Mouse (Mus musculus) kidney, adult 2 months (tissue): Measurements from ENCODE around the gene Fignl2. TPM values are rescaled to one million over a fixed set of nuclear protein-coding genes. Genes with fewer than 3 reads are reported as not detected.
A peak's percentile ranks its signal among the peaks of the same experiment; 100 is the strongest.

Source experiments
- DNase-seq: peaks from one replicate; pipeline ENCODE4 v3.0.0; 2021
- H3K27ac ChIP-seq: fragments of 200-500 bp; 2 replicates; pipeline ENCODE4 v1.5.1; 2012; ENCODE audit warnings: low read depth, low read length, control low read depth, inconsistent platforms; ENCODE audit not compliant: insufficient read depth
- H3K27me3 ChIP-seq: fragments of 200-500 bp; replicated peaks from 2 replicates; pipeline ENCODE4 v1.6.1; 2012; ENCODE audit warnings: mild to moderate bottlenecking, moderate library complexity, low read length, inconsistent platforms; ENCODE audit not compliant: control insufficient read depth, insufficient read depth
- H3K36me3 ChIP-seq: fragments of 200-500 bp; 2 replicates; pipeline ENCODE4 v1.6.1; 2012; ENCODE audit warnings: mild to moderate bottlenecking, moderate library complexity, low read length, inconsistent platforms; ENCODE audit not compliant: control insufficient read depth, insufficient read depth
- H3K4me1 ChIP-seq: fragments of 200-500 bp; 2 replicates; pipeline ENCODE4 v1.6.1; 2011; ENCODE audit warnings: low read length; ENCODE audit not compliant: control insufficient read depth, insufficient read depth
- H3K4me3 ChIP-seq: fragments of 200-500 bp; 2 replicates; pipeline ENCODE4 v1.5.1; 2011; ENCODE audit warnings: mild to moderate bottlenecking, low read depth, low read length, control low read depth; ENCODE audit not compliant: insufficient read depth
- CTCF ChIP-seq: fragments of 200-500 bp; conservative IDR thresholded peaks from 2 replicates; pipeline ENCODE4 v1.5.1; 2011; ENCODE audit warnings: low read depth, mild to moderate bottlenecking, control low read depth, low read length, moderate library complexity, mixed read lengths; ENCODE audit not compliant: insufficient read depth, insufficient read length
- POLR2A ChIP-seq: fragments of 200-500 bp; IDR thresholded peaks from one replicate; pipeline ENCODE4 v1.6.1; 2011; ENCODE audit warnings: low read depth, low read length, control low read depth
- WGBS: fragments of 180-500 bp; shearing (Covaris S2); methylation state at CpG from one replicate; pipeline ENCODE4 v1.1.7; 2018; 5-methylcytosine and 5-hydroxymethylcytosine counted together
- polyA plus RNA-seq: library from polyadenylated mRNA; depleted of rRNA; stranded (reverse); fragments of >200 nt; gene quantifications from 2 replicates; pipeline ENCODE4 v1.2.3, GENCODE M21; 2012

The Fignl2 gene
- polyA plus RNA-seq, 1 experiment, result 8.6 TPM

DNA sequence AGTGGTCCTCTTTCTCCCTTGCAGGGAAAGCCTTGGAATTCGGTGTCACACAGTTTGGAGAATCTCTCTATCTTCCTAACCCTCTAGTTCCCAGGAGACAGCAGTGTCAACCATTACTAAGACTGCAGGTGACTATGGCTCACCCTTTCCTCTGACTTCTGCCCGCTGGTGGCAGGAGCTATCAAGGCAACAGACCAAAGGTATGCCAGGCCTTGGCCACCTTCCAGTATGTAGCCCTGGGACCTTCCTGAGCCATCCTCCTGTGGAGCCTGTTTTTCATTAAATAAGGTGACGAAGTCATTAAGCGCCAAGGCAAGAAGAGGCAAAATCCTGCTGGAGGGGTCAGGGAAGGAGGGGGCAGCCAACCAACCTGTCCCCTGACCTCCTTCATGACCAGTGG lies 3.2 kb downstream of the Fignl2 start:
- TF ChIP-seq CTCF (peak; percentile 44), POLR2A (no peak)
- peak overlapping the region; percentile 46; the same call in 1 of the 2 replicates for H3K27ac ChIP-seq
- no peaks in the 10 kb centered on the region for H3K36me3 ChIP-seq
- peaks cover 60% of the 10 kb centered on the region for H3K4me1 ChIP-seq
- peak; percentile 92 for DNase-seq
- WGBS, result 39% methylated on average over 4 of the region's 4 CpGs
- H3K4me3 ChIP-seq, result no peak overlapping the region
- no peaks in the 10 kb centered on the region for H3K27me3 ChIP-seq

- Histone ChIP-seq H3K4me3 (no peak overlapping the region), H3K36me3 (no peaks in the 10 kb centered on the region), H3K27me3 (no peaks in the 10 kb centered on the region), H3K27ac (0 out of 2 replicates have a peak overlapping the region, but pooled peaks have one; percentile 10), H3K4me1 (peaks cover 66% of the 10 kb centered on the region)
- TF ChIP-seq POLR2A (no peak), CTCF (no peak)
- WGBS, result 45% methylated on average over 5 of the region's 5 CpGs
- peak; percentile 54 for DNase-seq
Measured at GRCm38 (mm10) chr15:101074067-101074466, 4.3 kb downstream of the Fignl2 start.

DNA sequence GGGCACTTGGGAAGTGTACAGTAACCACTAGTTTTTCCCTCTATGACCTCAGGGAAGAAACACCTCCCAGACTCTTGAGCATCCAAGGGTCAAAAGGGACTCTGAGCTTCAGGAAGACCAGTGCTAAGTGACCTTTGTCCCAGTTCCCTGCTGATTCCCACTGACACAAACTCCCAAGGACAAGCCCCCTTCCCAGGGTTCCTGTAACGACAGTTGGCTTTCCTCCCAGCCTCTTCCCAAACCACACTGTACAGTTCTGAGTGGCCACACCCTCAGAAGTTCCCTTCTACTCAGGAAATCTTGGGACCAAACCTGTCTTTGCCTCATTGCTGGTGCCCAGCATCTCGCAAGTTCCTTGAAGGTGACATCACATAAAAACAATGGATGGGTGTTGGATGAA lies 5.6 kb downstream of the Fignl2 start:
- Histone ChIP-seq H3K27ac (0 out of 2 replicates have a peak overlapping the region, but pooled peaks have one; percentile 10), H3K27me3 (no peaks in the 10 kb centered on the region), H3K36me3 (no peaks in the 10 kb centered on the region), H3K4me1 (peaks cover 78% of the 10 kb centered on the region), H3K4me3 (no peak overlapping the region)
- 45% methylated on average over 2 of the region's 2 CpGs for WGBS
- peak; percentile 63 for DNase-seq
- no peak for TF ChIP-seq CTCF

DNA sequence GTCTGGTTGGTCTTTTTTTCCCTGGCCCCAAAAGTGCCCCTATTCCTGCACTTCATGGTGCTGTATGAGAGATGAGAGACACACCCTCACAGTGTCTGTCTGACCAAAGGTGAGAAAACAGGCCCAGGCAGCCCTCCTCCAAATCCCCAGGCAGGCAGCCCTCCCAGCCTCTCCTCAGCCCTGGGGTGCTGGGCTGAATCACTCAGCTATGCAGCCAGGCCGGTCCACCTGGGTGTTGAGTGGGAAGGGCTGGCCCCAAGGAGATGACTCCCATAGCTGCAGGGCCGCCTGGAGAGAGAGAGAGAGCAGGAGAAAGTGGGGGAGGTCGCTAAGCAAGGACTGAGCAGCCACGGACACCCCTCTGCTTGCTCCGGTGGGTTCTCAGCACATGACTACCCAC lies 7.6 kb downstream of the Fignl2 start:
- Histone ChIP-seq H3K4me1 (peaks cover 82% of the 10 kb centered on the region), H3K27ac (peak overlapping the region; percentile 58), H3K4me3 (no peak overlapping the region), H3K36me3 (no peaks in the 10 kb centered on the region), H3K27me3 (no peaks in the 10 kb centered on the region)
- no peak for TF ChIP-seq CTCF
- TF ChIP-seq POLR2A, result no peak
- peak; percentile 85 for DNase-seq
- 22% methylated on average over 5 of the region's 5 CpGs for WGBS

- DNase-seq, result peak; percentile 93
- Histone ChIP-seq H3K27ac (peak overlapping the region; percentile 78), H3K36me3 (no peaks in the 10 kb centered on the region), H3K4me3 (no peak overlapping the region), H3K4me1 (peaks cover 72% of the 10 kb centered on the region), H3K27me3 (no peaks in the 10 kb centered on the region)
- no peak for TF ChIP-seq POLR2A
- no peak for TF ChIP-seq CTCF
- 41% methylated on average over 9 of the region's 9 CpGs for WGBS
Measured at GRCm38 (mm10) chr15:101069641-101070190, 8.7 kb downstream of the Fignl2 start.

DNA sequence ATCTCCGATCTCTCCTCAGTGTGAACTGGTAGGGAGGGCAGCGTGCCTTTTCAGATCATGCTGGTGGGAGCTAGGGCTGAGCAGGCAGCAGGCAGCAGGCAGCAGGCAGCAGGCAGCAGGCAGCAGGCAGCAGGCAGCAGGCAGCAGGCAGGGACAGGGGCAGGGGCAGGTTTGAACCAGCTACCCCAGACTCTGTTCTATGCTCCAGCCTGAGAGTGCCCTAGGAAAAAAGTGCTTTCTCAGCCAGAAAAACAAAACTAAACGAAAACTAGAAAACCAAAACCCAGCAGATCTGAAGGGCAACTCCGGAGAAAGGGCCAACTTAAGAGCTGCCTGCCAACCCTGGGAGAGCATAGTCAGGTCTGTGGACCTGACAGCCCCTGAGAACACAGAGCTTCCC lies 9.7 kb downstream of the Fignl2 start:
- WGBS, result 42% methylated on average over 4 of the region's 4 CpGs
- H3K4me1 ChIP-seq, result peaks cover 64% of the 10 kb centered on the region
- DNase-seq, result peak; percentile 82
- no peaks in the 10 kb centered on the region for H3K36me3 ChIP-seq
- H3K27ac ChIP-seq, result peak overlapping the region; percentile 78
- no peaks in the 10 kb centered on the region for H3K27me3 ChIP-seq
- H3K4me3 ChIP-seq, result no peak overlapping the region
- TF ChIP-seq CTCF (no peak), POLR2A (no peak)

DNA sequence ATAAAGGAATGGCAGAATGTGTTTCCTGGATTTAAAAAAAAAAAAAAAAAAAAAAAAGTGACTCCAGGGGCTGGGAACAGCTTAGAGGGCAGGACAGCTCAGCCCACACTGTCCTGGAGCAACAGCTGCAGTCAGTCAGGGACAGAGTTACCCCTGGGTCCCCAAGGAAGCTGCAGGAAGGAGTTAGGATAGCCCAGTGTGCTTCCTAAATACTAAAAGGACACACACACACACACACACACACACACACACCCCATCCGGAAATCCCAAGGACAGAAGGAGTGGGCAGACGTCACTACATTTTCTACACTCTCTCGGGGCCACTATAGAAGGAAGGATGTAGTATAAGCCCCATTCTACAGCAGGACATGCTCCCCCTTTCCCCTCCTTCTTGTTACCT lies 10.3 kb downstream of the Fignl2 start:
- DNase-seq, result peak; percentile 56
- no peaks in the 10 kb centered on the region for H3K36me3 ChIP-seq
- peaks cover 60% of the 10 kb centered on the region for H3K4me1 ChIP-seq
- 47% methylated on average over 3 of the region's 3 CpGs for WGBS
- H3K27ac ChIP-seq, result peak overlapping the region; percentile 78
- no peak overlapping the region for H3K4me3 ChIP-seq
- no peaks in the 10 kb centered on the region for H3K27me3 ChIP-seq
- TF ChIP-seq POLR2A (no peak), CTCF (no peak)
